Mouse (Mus musculus): ENCODE measurements around the gene Tat. TPM values are rescaled to one million over a fixed set of nuclear protein-coding genes. Genes with fewer than 3 reads are reported as not detected.

Gene Tat
- polyA plus RNA-seq, 1 experiment = not detected

GRCm38 (mm10) chr8:110006312-110007023 lies 16.2 kb downstream of the Tat start:
- no peak overlapping the region for H3K4me2 ChIP-seq (ENCODE audit: low read depth)
- H3ac ChIP-seq (ENCODE audit: control insufficient read depth, insufficient read length) = no peak overlapping the region
- no peak overlapping the region for H3K4me3 ChIP-seq
- H3K79me2 ChIP-seq (ENCODE audit: control insufficient read depth, insufficient read depth) = no peaks in the 10 kb centered on the region
- TF ChIP-seq SRF (IDR thresholded peaks at IDR 0.05; ENCODE audit: control insufficient read depth, insufficient read length, low read depth) (no peak), TCF3 (IDR thresholded peaks at IDR 0.05; ENCODE audit: insufficient read length, low read depth) (no peak), MYOD1 (IDR thresholded peaks at IDR 0.05; ENCODE audit: control insufficient read depth in 1 of 3, insufficient read length in 2 of 3, low read depth in 2 of 3) (no peak), POLR2AphosphoS2 (IDR thresholded peaks at IDR 0.05; ENCODE audit: insufficient read length, low read depth) (no peak), POLR2A (IDR thresholded peaks at IDR 0.05; ENCODE audit: insufficient read length, low read depth) (no peak), USF1 (IDR thresholded peaks at IDR 0.05; ENCODE audit: low read depth) (no peak), MYOG (IDR thresholded peaks at IDR 0.05; ENCODE audit: control insufficient read depth in 1 of 3, insufficient read depth in 1 of 3, insufficient read length in 2 of 3, low read depth in 2 of 3) (no peak), REST (IDR thresholded peaks at IDR 0.05; ENCODE audit: insufficient read depth, insufficient read length) (no peak), E2F4 (IDR thresholded peaks at IDR 0.05; ENCODE audit: insufficient read depth) (no peak), CEBPB (IDR thresholded peaks at IDR 0.05; ENCODE audit: insufficient read depth, poor library complexity, severe bottlenecking) (no peak), TCF12 (IDR thresholded peaks at IDR 0.05; ENCODE audit: insufficient read depth, poor library complexity, severe bottlenecking) (no peak), MAX (IDR thresholded peaks at IDR 0.05; ENCODE audit: low read depth) (no peak)
- no peaks in the 10 kb centered on the region for H3K36me3 ChIP-seq (ENCODE audit: control insufficient read depth, insufficient read depth)
- H3K27me3 ChIP-seq (ENCODE audit: control insufficient read depth, insufficient read depth, insufficient read length) = peaks cover 12% of the 10 kb centered on the region

GRCm38 (mm10) chr8:110008228-110008994 lies 18.2 kb downstream of the Tat start:
- Histone ChIP-seq H3K79me2 (ENCODE audit: control insufficient read depth, insufficient read depth) (no peaks in the 10 kb centered on the region), H3K4me2 (ENCODE audit: low read depth) (no peak overlapping the region), H3ac (ENCODE audit: control insufficient read depth, insufficient read length) (no peak overlapping the region), H3K36me3 (ENCODE audit: control insufficient read depth, insufficient read depth) (no peaks in the 10 kb centered on the region), H3K4me3 (no peak overlapping the region), H3K27me3 (ENCODE audit: control insufficient read depth, insufficient read depth, insufficient read length) (peaks cover 12% of the 10 kb centered on the region)
- TF ChIP-seq USF1 (IDR thresholded peaks at IDR 0.05; ENCODE audit: low read depth) (no peak), REST (IDR thresholded peaks at IDR 0.05; ENCODE audit: insufficient read depth, insufficient read length) (no peak), E2F4 (IDR thresholded peaks at IDR 0.05; ENCODE audit: insufficient read depth) (no peak), MYOG (IDR thresholded peaks at IDR 0.05; ENCODE audit: control insufficient read depth in 1 of 3, insufficient read depth in 1 of 3, insufficient read length in 2 of 3, low read depth in 2 of 3) (no peak), MYOD1 (IDR thresholded peaks at IDR 0.05; ENCODE audit: control insufficient read depth in 1 of 3, insufficient read length in 2 of 3, low read depth in 2 of 3) (no peak), SRF (IDR thresholded peaks at IDR 0.05; ENCODE audit: control insufficient read depth, insufficient read length, low read depth) (no peak), CEBPB (IDR thresholded peaks at IDR 0.05; ENCODE audit: insufficient read depth, poor library complexity, severe bottlenecking) (no peak), POLR2AphosphoS2 (IDR thresholded peaks at IDR 0.05; ENCODE audit: insufficient read length, low read depth) (no peak), TCF12 (IDR thresholded peaks at IDR 0.05; ENCODE audit: insufficient read depth, poor library complexity, severe bottlenecking) (no peak)

GRCm38 (mm10) chr8:110008995-110009446 lies 18.8 kb downstream of the Tat start:
- H3K4me2 ChIP-seq (ENCODE audit: low read depth) = no peak overlapping the region
- no peaks in the 10 kb centered on the region for H3K79me2 ChIP-seq (ENCODE audit: control insufficient read depth, insufficient read depth)
- H3K27me3 ChIP-seq (ENCODE audit: control insufficient read depth, insufficient read depth, insufficient read length) = peaks cover 12% of the 10 kb centered on the region
- no peaks in the 10 kb centered on the region for H3K36me3 ChIP-seq (ENCODE audit: control insufficient read depth, insufficient read depth)
- no peak overlapping the region for H3ac ChIP-seq (ENCODE audit: control insufficient read depth, insufficient read length)
- TF ChIP-seq POLR2AphosphoS2 (IDR thresholded peaks at IDR 0.05; ENCODE audit: insufficient read length, low read depth) (no peak), E2F4 (IDR thresholded peaks at IDR 0.05; ENCODE audit: insufficient read depth) (no peak), REST (IDR thresholded peaks at IDR 0.05; ENCODE audit: insufficient read depth, insufficient read length) (no peak), MAX (IDR thresholded peaks at IDR 0.05; ENCODE audit: low read depth) (no peak), MYOG (IDR thresholded peaks at IDR 0.05; ENCODE audit: control insufficient read depth in 1 of 3, insufficient read depth in 1 of 3, insufficient read length in 2 of 3, low read depth in 2 of 3) (no peak)
- H3K4me3 ChIP-seq = no peak overlapping the region

- TF ChIP-seq MAX (IDR thresholded peaks at IDR 0.05; ENCODE audit: low read depth) (no peak), REST (IDR thresholded peaks at IDR 0.05; ENCODE audit: insufficient read depth, insufficient read length) (no peak), POLR2AphosphoS2 (IDR thresholded peaks at IDR 0.05; ENCODE audit: insufficient read length, low read depth) (no peak), SRF (IDR thresholded peaks at IDR 0.05; ENCODE audit: control insufficient read depth, insufficient read length, low read depth) (no peak)
- Histone ChIP-seq H3K36me3 (ENCODE audit: control insufficient read depth, insufficient read depth) (no peaks in the 10 kb centered on the region), H3K4me2 (ENCODE audit: low read depth) (no peak overlapping the region), H3K27me3 (ENCODE audit: control insufficient read depth, insufficient read depth, insufficient read length) (no peaks in the 10 kb centered on the region), H3ac (ENCODE audit: control insufficient read depth, insufficient read length) (no peak overlapping the region), H3K4me3 (no peak overlapping the region), H3K79me2 (ENCODE audit: control insufficient read depth, insufficient read depth) (no peaks in the 10 kb centered on the region)
Measured at GRCm38 (mm10) chr8:110010868-110011267, 20.6 kb downstream of the Tat start.

- Histone ChIP-seq H3K79me2 (ENCODE audit: control insufficient read depth, insufficient read depth) (no peaks in the 10 kb centered on the region), H3K36me3 (ENCODE audit: control insufficient read depth, insufficient read depth) (no peaks in the 10 kb centered on the region), H3K4me2 (ENCODE audit: low read depth) (no peak overlapping the region), H3K4me3 (no peak overlapping the region), H3K27me3 (ENCODE audit: control insufficient read depth, insufficient read depth, insufficient read length) (peaks cover 13% of the 10 kb centered on the region), H3ac (ENCODE audit: control insufficient read depth, insufficient read length) (no peak overlapping the region)
- TF ChIP-seq TCF3 (IDR thresholded peaks at IDR 0.05; ENCODE audit: insufficient read length, low read depth) = no peak
- no peak for TF ChIP-seq CEBPB (IDR thresholded peaks at IDR 0.05; ENCODE audit: insufficient read depth, poor library complexity, severe bottlenecking)
- no peak for TF ChIP-seq REST (IDR thresholded peaks at IDR 0.05; ENCODE audit: insufficient read depth, insufficient read length)
- TF ChIP-seq MAX (IDR thresholded peaks at IDR 0.05; ENCODE audit: low read depth) = no peak
- TF ChIP-seq MYOG (IDR thresholded peaks at IDR 0.05; ENCODE audit: control insufficient read depth in 1 of 3, insufficient read depth in 1 of 3, insufficient read length in 2 of 3, low read depth in 2 of 3) = no peak
- TF ChIP-seq MYOD1 (IDR thresholded peaks at IDR 0.05; ENCODE audit: control insufficient read depth in 1 of 3, insufficient read length in 2 of 3, low read depth in 2 of 3) = no peak
- TF ChIP-seq SRF (IDR thresholded peaks at IDR 0.05; ENCODE audit: control insufficient read depth, insufficient read length, low read depth) = no peak
- no peak for TF ChIP-seq USF1 (IDR thresholded peaks at IDR 0.05; ENCODE audit: low read depth)
- TF ChIP-seq POLR2AphosphoS2 (IDR thresholded peaks at IDR 0.05; ENCODE audit: insufficient read length, low read depth) = no peak
- TF ChIP-seq POLR2A (IDR thresholded peaks at IDR 0.05; ENCODE audit: insufficient read length, low read depth) = no peak
- no peak for TF ChIP-seq TCF12 (IDR thresholded peaks at IDR 0.05; ENCODE audit: insufficient read depth, poor library complexity, severe bottlenecking)
- TF ChIP-seq E2F4 (IDR thresholded peaks at IDR 0.05; ENCODE audit: insufficient read depth) = no peak
Measured at GRCm38 (mm10) chr8:110022081-110022480, 31.8 kb downstream of the Tat start.

Data from myocyte (in vitro differentiated cells).